Mouse (Mus musculus) heart, postnatal 25 days (tissue): ENCODE data around the gene Chit1. TPM values are rescaled to one million over a fixed set of nuclear protein-coding genes. Genes with fewer than 3 reads are reported as not detected.

ENCODE experiments used
- DNase-seq: peaks from one replicate; pipeline ENCODE4 v3.0.0; 2022; ENCODE audit warnings: low spot score
- intact Hi-C: fragments of 180-260 bp; cut with DNase I; formaldehyde crosslinking; loops from one replicate; pipeline ENCODE4 v1.15.1; 2025
- total RNA-seq, 2 experiments: library from RNA; stranded (reverse); gene quantifications; 2 replicates each; pipeline ENCODE4 v1.2.3; 2021

Gene Chit1
- total RNA-seq, 2 experiments from 2014 or later, result not detected

- peak; percentile 32 for DNase-seq
- intact Hi-C loops, result loop anchor here (1.0 to 5.0 kb wide), 2 partner anchors 48 to 126 kb away; no protein-coding TSS in a partner anchor
Observed at GRCm38 (mm10) chr1:134196386-134196785, 85.3 kb downstream of the Chit1 start.

GRCm38 (mm10) chr1:134197325-134197982 lies 86.4 kb downstream of the Chit1 start:
- intact Hi-C loops, result loop anchor here (5.0 kb wide), 1 partner anchor 125 kb away; no protein-coding TSS in a partner anchor
- DNase-seq, result no peak

- intact Hi-C loops, result loop anchor here (5.0 kb wide), 1 partner anchor 124 kb away; no protein-coding TSS in a partner anchor
- DNase-seq, result no peak
Observed at GRCm38 (mm10) chr1:134198197-134198995, 87.4 kb downstream of the Chit1 start.

GRCm38 (mm10) chr1:134200481-134200880 lies 89.4 kb downstream of the Chit1 start:
- intact Hi-C loops, result no loop called here
- DNase-seq, result no peak

Other genes with a start within 250 kb of the Chit1 start
- under 1 TPM; 0.36 to 0.42 TPM for gene Optc, start 203.2 kb upstream of the Chit1 start, total RNA-seq
- gene Prelp, start 189.8 kb upstream of the Chit1 start, total RNA-seq, result 10 to 100 TPM; 30.4 to 36.3 TPM
- gene Fmod, start 74.0 kb upstream of the Chit1 start, total RNA-seq, result 10 to 100 TPM; 11.6 to 12.1 TPM
- gene Btg2, start 32.1 kb upstream of the Chit1 start, total RNA-seq, result 10 to 100 TPM; 25.7 to 29.2 TPM
- under 1 TPM; 0.34 to 0.92 TPM for gene Chil1, start 70.9 kb downstream of the Chit1 start, total RNA-seq
- not detected for gene Mybph, start 82.2 kb downstream of the Chit1 start, total RNA-seq
- gene Adora1, start 124.2 kb downstream of the Chit1 start, total RNA-seq, result 10 to 100 TPM; 15.5 to 20.5 TPM
- not detected for gene Myog, start 178.7 kb downstream of the Chit1 start, total RNA-seq
- gene Ppfia4, start 221.7 kb downstream of the Chit1 start, total RNA-seq, result 1 to 10 TPM; 1.6 to 1.9 TPM